Mouse (Mus musculus) left cerebral cortex, adult 2 months (tissue): ENCODE data around the gene A030014E15Rik. TPM values are rescaled to one million over a fixed set of nuclear protein-coding genes. Genes with fewer than 3 reads are reported as not detected.
A peak's percentile ranks its signal among the peaks of the same experiment; 100 is the strongest.
"Not testable (repeated sequence)": the region's sequence is repeated elsewhere in the genome, so short reads cannot be mapped to it uniquely, and the experiment has no call there.

Experiments
- DNase-seq, 2 experiments: peaks; one replicate each; pipeline ENCODE4 v3.0.0; 2021 to 2022; ENCODE audit warnings: low spot score in 2 of 2, mixed read lengths in 1 of 2; ENCODE audit errors: extremely low spot score in 1 of 2
- H3K27ac ChIP-seq: fragments of 200-600 bp; 2 replicates; pipeline ENCODE4 v1.8.1; 2022
- H3K4me3 ChIP-seq: fragments of 200-600 bp; 2 replicates; pipeline ENCODE4 v1.8.1; 2022
- CTCF ChIP-seq: fragments of 200-600 bp; IDR thresholded peaks from 2 replicates; pipeline ENCODE4 v1.8.1; 2022; ENCODE audit warnings: antibody characterized with exemption, mild to moderate bottlenecking, moderate library complexity
- intact Hi-C: fragments of 180-260 bp; cut with DNase I; formaldehyde crosslinking; loops from one replicate; pipeline ENCODE4 v1.15.1; 2025
- long read RNA-seq, 2 experiments: library from polyadenylated mRNA; stranded (forward); transcript quantifications; one replicate each; pipeline ENCODE4 v2.0.0; 2021; ENCODE audit warnings: borderline mapping rate in 2 of 2
- total RNA-seq, 2 experiments: library from RNA; stranded (reverse); gene quantifications; 2 replicates each; pipeline ENCODE4 v1.2.3; 2021

A030014E15Rik gene
- total RNA-seq: not detected
- long read RNA-seq, experiment 1: 0 reads
- long read RNA-seq, experiment 2: 0 reads

DNA sequence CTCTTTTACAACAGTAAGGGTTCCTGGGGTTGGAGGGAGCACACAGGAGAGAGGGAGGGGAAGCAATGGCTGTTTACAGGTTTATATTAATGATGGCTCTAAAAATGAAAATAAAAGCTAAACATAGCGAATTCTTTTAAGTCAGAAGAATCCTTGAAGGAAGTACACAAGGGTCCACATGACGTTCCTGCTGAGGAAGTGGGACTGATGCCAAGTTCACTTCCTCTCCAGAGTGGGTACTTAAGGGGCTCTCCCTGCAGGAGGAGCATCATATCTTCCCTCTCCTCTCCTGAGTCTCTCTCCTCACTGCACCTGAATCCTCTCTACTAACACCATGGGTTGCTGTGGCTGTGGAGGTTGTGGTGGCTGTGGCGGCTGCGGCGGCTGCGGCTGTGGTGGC is at the start of gene A030014E15Rik:
Gene A030014E15Rik, plus strand, starts transcription at position 268 of the 400 bp plus-strand sequence.
- no peak for TF ChIP-seq CTCF
- intact Hi-C loops: no loop called here
- Histone ChIP-seq H3K4me3 (no peak within 1 kb of the TSS), H3K27ac (no peak within 1 kb of the TSS)
- no peak for DNase-seq

DNA sequence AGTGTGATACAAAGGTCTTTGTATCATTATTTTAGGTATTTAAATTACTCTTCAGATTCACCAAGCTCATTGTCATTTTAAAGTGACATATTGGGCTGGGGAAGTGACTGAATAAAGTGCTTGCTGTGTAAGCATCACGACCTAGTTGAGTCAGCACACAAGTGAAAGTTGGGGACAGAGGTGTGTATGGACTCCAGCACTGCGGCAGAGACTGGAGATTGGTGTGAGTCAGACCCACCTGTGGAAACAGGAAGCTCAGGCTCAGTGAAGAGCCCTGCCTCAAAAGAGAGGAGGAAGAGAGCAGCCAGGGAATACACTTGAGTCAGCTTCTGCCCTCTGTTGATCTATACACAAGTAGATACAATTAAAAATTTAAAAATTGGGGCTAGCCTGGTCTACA is 45.5 kb upstream of the A030014E15Rik start:
- H3K27ac ChIP-seq: no peak overlapping the region
- DNase-seq: no peak
- no peak for TF ChIP-seq CTCF
- intact Hi-C loops: no loop called here
- no peak overlapping the region for H3K4me3 ChIP-seq

DNA sequence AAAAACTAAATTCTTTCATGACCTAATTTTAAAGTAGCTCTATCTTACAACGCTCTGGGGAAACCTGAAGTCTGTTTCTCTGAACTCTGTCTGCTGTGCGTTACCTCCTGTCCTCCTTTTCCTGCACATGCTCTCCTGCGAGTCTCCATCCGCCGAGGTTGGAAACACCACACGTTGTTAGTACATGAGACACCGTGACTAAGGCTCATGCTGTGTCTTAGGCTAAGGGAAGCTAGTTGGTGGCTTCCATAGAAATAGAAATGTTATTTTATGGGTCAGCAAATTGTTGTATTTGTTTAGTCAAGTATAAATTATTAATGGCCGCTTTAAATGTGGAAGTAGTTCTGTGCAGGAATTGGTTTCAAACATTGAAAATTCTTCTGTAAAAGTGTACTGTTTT is 44.5 kb upstream of the A030014E15Rik start:
- Histone ChIP-seq H3K4me3 (no peak overlapping the region), H3K27ac (no peak overlapping the region)
- intact Hi-C loops: no loop called here
- DNase-seq: no peak
- TF ChIP-seq CTCF: no peak

- no peak for DNase-seq
- no peak for TF ChIP-seq CTCF
- Histone ChIP-seq H3K4me3 (no peak overlapping the region), H3K27ac (no peak overlapping the region)
- intact Hi-C loops: no loop called here
These were observed 31.4 kb upstream of the A030014E15Rik start for GRCm38 (mm10) chr1:82893269-82893668.

- no peak for DNase-seq
- TF ChIP-seq CTCF: no peak
- Histone ChIP-seq H3K4me3 (no peak overlapping the region), H3K27ac (no peak overlapping the region)
- intact Hi-C loops: no loop called here
These were observed 24.1 kb upstream of the A030014E15Rik start for GRCm38 (mm10) chr1:82900567-82900966.

DNA sequence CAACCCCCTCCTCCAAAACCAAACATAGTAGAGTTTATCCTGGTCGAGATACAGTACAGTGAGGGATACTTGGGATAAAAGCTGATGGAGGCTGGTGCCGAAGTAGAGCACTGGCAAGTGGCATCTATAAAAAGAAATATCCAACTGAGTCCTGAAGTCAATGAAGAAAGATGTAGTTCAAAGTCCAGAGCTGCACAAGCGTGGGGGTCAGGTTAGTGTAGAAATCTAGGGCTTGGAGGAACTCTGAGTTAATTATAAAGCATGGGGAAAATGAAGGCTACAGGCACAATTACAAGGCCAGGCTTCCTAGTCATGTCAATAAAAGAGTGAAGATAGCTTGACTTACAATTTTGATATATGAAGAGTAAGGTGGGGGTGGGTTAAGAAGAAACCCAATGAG is 23.5 kb upstream of the A030014E15Rik start:
- no peak overlapping the region for H3K27ac ChIP-seq
- TF ChIP-seq CTCF: no peak
- no peak overlapping the region for H3K4me3 ChIP-seq
- intact Hi-C loops: no loop called here
- no peak for DNase-seq

- TF ChIP-seq CTCF: no peak
- intact Hi-C loops: no loop called here
- DNase-seq: no peak
- Histone ChIP-seq H3K4me3 (no peak overlapping the region), H3K27ac (no peak overlapping the region)
These were observed 18.8 kb upstream of the A030014E15Rik start for GRCm38 (mm10) chr1:82905886-82906285.

DNA sequence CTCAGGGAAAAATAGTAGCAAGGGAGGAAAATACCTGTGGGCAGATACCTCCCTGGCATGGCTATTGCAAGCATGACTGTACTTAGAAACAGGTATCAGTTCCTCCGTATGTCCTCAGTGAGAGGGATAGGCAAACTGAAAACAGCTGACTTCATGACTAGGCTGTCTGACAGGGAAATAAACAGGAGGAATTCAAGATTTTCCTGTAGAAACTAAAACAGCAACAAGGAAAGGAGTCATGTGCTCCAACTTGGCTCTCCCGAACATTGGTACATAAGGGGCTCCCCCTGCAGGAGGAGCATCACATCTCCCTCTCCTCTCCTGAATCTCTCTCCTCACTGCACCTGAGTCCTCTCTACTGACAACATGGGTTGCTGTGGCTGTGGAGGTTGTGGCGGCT is 11.7 kb upstream of the A030014E15Rik start, which contains the start of gene A030005L19Rik:
Gene A030005L19Rik, plus strand, starts transcription at position 301 of the 400 bp plus-strand sequence.
- intact Hi-C loops: no loop called here
- Histone ChIP-seq H3K4me3 (no peak within 1 kb of the TSS), H3K27ac (no peak within 1 kb of the TSS)
- no peak for DNase-seq
- peak; percentile 9 for TF ChIP-seq CTCF

DNA sequence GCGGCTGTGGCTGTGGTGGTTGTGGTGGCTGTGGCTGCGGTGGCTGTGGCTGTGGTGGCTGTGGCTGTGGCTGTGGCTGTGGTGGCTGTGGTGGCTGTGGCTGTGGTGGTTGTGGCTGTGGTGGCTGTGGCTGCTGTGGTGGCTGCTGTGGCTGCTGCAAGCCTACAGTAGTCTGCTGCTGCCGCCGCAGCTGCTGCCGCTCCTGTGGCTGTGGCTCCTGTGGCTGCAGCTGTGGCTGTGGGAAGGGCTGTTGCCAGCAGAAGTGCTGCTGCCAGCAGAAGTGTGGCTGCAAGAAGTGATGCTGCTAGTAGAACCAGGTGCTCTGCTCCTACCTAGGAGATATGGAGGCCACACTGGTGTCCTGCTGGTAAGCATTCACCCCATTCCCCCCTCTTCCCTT is 11.3 kb upstream of the A030014E15Rik start:
- intact Hi-C loops, H3K27ac ChIP-seq, H3K4me3 ChIP-seq, DNase-seq: not testable (repeated sequence)

GRCm38 (mm10) chr1:82930558-82930957 is 5.8 kb downstream of the A030014E15Rik start:
- DNase-seq, H3K4me3 ChIP-seq, intact Hi-C loops, H3K27ac ChIP-seq: not testable (repeated sequence)

- not testable (repeated sequence) for H3K27ac ChIP-seq, DNase-seq
These were observed 6.6 kb downstream of the A030014E15Rik start, which contains the start of gene Gm6217 for GRCm38 (mm10) chr1:82931326-82931725. TSS of gene Gm6217 (minus strand) at chr1:82931399.

DNA sequence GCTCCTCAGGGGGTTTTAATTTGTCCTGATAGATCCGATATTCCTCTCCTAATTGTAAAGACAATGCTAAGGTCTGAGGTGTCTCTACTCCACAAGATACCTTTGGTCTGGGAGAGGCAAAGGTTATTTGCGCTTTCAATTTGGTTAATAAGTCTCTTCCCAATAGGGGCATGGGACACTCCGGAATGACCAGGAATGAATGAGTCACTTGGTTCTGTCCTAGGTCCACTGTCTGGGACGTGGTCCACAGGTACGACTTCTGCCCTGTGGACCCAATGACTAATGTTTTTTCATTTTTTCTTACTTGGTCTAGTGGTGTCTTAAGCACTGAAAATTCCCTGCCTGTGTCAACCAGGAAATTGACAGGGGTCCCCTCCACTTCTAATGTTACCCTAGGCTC is 13.9 kb downstream of the A030014E15Rik start:
- DNase-seq: no peak
- no peak for TF ChIP-seq CTCF
- intact Hi-C loops: no loop called here
- H3K4me3 ChIP-seq: no peak overlapping the region
- H3K27ac ChIP-seq: no peak overlapping the region

More at GRCm38 (mm10) chr1:82931326-82931725, 6.6 kb downstream of the A030014E15Rik start, which contains the start of gene Gm6217:
- intact Hi-C loops, H3K4me3 ChIP-seq: not testable (repeated sequence)

GRCm38 (mm10) chr1:82942505-82942904 is 17.8 kb downstream of the A030014E15Rik start:
- H3K4me3 ChIP-seq, DNase-seq, intact Hi-C loops, H3K27ac ChIP-seq: not testable (repeated sequence)

GRCm38 (mm10) chr1:82943295-82943694 is 18.6 kb downstream of the A030014E15Rik start, which contains the start of gene A030003K21Rik:
TSS of gene A030003K21Rik (minus strand) at chr1:82943388.
- H3K27ac ChIP-seq, intact Hi-C loops, H3K4me3 ChIP-seq, DNase-seq: not testable (repeated sequence)

- DNase-seq, H3K4me3 ChIP-seq, H3K27ac ChIP-seq, intact Hi-C loops: not testable (repeated sequence)
These were observed 21.3 kb downstream of the A030014E15Rik start for GRCm38 (mm10) chr1:82946029-82946428.
